Mouse (Mus musculus): ENCODE data around the gene Sgpp2.

The Sgpp2 gene

GRCm38 (mm10) chr1:78310021-78310752 is at the start of gene Sgpp2:
Sgpp2 (plus strand) TSS chr1:78310345.
- in situ Hi-C loops (cut with MboI, MseI), result no loop called here

- in situ Hi-C loops (cut with MboI, MseI), result no loop called here
Measured at GRCm38 (mm10) chr1:78267519-78267918, 42.6 kb upstream of the Sgpp2 start.

GRCm38 (mm10) chr1:78272915-78273314 is 37.2 kb upstream of the Sgpp2 start:
- in situ Hi-C loops (cut with MboI, MseI), result no loop called here

GRCm38 (mm10) chr1:78279128-78279527 is 31.0 kb upstream of the Sgpp2 start:
- in situ Hi-C loops (cut with MboI, MseI), result no loop called here

DNA sequence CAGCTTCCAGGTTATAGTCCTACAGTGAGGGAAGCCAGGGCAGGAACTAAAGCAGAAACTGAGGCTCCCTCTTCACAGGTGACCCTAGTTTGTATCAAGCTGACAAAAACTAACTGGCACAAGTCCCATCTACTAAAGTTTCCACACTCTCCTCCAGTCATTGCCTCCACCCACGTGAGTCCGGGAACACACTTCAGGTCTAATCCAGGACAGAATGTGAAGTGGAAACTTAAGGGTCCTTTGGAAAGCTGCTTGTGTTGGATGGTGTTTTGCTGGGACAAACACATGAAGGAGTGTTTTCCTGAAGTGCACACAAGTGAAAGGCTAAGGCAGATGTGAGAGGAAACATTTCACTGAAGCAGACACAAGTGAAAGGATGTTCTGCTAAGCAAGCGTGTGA is 17.7 kb upstream of the Sgpp2 start:
- in situ Hi-C loops (cut with MboI, MseI), result no loop called here

DNA sequence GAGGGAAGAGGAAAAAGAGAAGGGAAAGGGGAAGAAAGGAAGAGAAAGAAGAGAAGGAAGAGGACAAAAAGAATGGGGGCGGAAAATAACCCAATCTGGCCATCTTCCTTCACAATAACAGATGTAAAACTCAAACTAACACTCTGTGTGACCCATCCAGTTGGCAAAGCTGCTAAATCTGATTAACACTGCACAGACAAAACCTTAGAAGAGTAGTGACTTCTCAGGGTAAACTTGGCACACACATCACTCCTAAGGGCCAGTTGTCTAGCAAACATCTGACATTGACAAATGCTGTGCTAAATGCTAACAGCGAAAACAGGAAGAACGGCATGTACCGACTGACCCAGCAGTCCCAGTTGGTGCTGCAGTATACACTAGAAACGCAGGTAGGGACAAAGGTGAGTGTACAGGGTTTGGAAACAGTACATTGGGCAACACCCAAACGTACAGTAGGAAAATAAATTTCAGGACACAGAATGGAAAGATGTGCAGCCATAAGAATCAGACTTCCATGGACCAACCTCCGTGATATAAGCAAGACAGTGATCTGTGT is 10.4 kb upstream of the Sgpp2 start:
- in situ Hi-C loops (cut with MboI, MseI), result no loop called here

DNA sequence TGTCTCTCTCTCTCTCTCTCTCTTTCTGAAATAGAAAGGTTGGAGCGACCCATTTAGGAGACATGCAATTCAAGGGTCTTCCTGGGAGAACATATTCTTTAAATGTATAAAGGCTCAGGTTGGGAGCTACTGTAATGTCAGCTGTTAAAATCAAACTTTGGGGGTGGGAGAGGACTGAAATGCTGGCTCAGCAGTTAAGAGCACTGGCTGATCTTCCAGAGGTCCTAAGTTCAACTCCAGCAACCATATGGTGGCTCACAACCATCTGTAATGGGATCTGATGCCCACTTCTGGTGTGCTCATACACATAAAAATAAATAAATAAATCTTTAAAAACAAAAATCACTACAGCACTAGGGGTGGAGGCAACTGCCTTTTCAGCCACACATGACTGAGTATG is 1.5 kb upstream of the Sgpp2 start:
- in situ Hi-C loops (cut with MboI, MseI), result no loop called here

DNA sequence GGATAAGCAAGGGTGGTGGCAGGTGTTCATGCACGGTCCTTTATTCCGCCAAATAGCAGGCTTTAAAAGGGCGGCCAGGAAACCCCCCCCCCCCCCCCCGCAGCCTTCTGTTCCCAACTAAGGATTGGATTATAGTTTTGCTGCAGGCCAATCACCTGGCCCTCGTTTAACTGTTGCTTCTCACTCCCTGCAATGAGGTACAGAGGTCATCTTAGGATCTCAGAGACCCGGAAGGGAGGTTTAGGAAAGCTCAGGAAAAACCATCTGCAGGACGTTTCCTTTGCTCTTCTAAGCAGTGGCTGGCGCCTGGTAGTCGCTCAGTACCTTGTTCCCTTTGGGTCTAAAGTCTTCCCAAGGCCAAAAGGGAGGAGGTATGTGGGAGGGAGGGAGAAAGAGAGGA is 865 bp upstream of the Sgpp2 start:
- in situ Hi-C loops (cut with MboI, MseI), result no loop called here

DNA sequence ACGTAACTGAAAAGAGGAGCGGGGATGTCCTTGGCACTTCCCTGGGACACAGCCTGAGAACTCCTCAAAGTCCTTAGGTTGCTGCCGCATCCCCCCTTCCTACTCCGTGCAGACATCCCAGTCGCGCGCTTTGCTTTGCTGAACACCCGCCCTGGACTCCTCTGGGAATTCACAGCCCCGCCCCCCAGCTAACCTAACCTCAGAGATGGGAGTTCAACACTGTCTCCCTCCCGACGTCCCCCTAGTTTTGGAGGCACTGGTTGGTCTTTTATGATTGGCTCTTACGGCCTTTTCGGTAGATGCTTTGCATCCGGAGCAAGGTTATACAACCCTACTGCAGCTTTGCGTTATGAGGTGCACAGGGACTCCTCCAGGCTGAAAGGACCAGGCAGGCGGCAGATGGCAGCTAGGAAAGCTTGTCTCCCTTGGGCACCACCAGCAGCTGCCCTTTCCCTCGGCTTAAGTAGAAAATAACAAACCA is 756 bp downstream of the Sgpp2 start:
- in situ Hi-C loops (cut with MboI, MseI), result no loop called here

DNA sequence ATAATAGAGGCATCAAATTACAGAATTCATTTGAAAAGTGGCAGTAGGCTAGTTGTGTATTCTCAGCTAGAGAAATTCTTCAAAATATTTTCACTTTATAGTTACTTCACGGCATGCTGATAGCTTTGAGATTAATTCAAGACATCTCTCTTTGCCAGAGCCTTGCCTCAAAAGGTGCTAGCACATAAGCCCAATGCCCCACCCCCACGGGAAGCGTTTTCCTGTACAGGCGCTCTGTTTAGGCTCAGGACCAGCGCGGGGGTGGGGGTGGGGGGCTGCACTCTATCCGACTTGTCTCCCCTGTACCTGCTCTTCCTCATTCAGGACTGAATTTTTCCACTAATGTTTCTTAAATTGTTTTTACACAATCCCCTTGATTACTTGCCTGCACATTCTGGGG is 1.3 kb downstream of the Sgpp2 start:
- in situ Hi-C loops (cut with MboI, MseI), result no loop called here

- in situ Hi-C loops (cut with MboI, MseI), result no loop called here
Measured at GRCm38 (mm10) chr1:78312917-78313316, 2.8 kb downstream of the Sgpp2 start.

DNA sequence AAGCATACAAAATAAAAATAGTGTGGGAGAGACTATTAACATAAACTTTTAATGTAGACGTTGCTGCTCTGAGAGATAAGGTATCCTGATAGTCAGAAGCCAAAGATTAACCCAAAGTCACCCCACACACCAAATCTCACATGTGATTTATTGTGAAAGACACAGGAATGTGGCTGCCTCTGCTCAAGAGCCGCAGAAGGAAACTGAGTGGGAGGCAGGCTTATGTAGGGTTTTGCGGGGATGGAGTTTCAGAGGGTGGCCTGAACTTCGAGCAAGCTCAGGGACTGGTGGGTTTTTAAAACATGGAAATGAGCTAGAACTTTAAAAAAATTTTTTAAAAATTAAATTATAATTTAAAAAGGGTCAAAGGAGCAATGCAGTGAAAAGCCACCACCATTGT is 3.8 kb downstream of the Sgpp2 start:
- in situ Hi-C loops (cut with MboI, MseI), result no loop called here

- in situ Hi-C loops (cut with MboI, MseI), result no loop called here
Measured at GRCm38 (mm10) chr1:78318089-78318760, 8.1 kb downstream of the Sgpp2 start.

DNA sequence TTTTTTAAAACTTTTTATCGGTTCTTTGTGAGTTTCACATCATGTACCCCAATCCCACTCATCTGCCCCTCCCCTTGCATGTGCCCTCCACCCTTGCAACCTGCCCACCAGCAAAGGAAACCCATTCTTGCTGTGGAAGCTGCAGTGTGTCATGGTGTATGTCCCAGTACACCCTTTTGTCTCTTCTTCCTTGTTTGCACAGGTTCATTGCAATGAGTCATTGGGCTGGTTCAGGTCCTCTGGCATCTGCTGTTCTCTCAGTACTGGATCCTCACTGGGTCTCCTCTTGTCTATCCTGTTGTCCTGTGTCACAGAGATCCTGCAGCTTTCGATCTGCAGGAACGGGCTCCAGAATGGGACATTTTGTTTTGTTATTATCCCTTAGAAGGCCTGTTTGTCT is 10.1 kb downstream of the Sgpp2 start:
- in situ Hi-C loops (cut with MboI, MseI), result no loop called here

DNA sequence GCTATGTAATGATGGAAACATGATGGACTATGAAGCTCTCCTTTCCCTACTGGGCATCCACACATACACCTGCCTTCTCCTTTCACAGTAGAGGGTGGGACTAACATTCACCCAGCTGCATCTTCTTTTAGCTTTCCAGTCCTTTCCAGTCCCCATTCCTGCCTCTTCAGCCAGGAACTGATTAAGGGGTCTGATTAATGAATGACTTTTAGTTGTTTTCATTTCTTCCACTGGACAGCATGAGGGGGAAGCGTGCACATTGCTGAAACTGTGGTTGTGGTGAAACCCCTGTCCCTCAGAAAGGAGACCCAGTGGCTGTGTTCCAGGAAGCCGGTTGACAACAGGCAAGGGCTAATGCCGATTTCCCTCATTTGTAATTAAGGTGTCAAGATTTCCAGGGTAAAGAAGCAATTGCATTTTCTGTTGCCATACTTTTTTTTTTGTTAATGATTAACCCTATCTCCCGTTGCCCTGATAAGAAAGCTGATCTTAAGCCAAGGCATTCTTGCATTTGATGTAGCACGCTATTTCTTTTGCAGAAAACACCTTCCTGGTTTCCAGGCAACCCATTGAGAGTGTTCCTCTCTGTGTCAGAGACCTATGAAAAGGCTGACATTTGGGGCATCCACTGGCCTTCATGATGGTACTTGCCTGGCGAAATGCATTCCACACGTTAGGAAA is 12.1 kb downstream of the Sgpp2 start:
- in situ Hi-C loops (cut with MboI, MseI), result no loop called here

DNA sequence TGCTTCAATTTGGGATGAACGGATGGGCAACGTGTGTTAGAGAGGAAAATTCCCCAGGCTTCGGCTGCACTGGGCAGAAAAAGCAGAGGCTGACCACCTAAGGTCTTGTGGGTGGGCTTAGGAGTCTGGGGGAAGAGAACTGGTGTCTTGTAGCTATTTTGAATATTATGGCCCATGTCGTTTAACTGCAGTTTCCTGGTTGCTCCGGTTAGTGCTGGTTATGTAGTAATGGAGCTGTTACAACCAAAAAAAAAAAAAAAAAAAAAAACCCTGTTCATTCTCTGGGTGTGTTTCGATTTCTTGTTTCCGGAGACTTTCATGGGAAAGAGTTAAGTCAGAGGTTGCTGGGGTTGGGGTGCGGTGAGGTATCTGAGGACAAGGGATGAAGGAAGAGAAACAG is 12.7 kb downstream of the Sgpp2 start:
- in situ Hi-C loops (cut with MboI, MseI), result no loop called here

GRCm38 (mm10) chr1:78324044-78324443 is 13.9 kb downstream of the Sgpp2 start:
- in situ Hi-C loops (cut with MboI, MseI), result no loop called here

GRCm38 (mm10) chr1:78325851-78326250 is 15.7 kb downstream of the Sgpp2 start:
- in situ Hi-C loops (cut with MboI, MseI), result no loop called here

- in situ Hi-C loops (cut with MboI, MseI), result no loop called here
Measured at GRCm38 (mm10) chr1:78328646-78329045, 18.5 kb downstream of the Sgpp2 start.

- in situ Hi-C loops (cut with MboI, MseI), result no loop called here
Measured at GRCm38 (mm10) chr1:78329861-78330260, 19.7 kb downstream of the Sgpp2 start.

DNA sequence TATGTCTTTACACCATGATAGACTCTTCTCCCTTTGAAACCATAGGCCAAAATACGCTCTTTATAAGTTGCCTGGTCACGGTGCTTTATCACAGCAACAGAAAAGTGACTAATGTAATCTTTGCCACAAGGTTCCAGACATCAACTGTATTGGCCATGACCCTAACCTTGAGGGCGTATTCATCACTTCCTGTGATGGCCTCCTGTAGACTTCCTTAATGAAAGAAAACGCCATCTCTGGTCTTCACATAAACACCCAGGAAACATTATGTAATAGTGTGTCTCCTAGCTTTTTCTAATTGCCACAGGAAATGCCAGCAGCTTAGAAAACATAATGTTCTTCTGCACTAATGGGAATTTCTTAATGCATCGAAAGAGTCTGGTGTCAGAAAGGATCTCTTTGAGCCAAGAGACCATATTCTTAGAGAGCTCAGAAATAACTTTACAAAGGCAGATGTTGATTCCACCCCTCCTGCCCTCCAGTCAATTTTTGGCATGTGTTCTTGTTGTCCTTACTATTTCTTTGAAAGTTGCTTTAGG is 20.5 kb downstream of the Sgpp2 start:
- in situ Hi-C loops (cut with MboI, MseI), result no loop called here

DNA sequence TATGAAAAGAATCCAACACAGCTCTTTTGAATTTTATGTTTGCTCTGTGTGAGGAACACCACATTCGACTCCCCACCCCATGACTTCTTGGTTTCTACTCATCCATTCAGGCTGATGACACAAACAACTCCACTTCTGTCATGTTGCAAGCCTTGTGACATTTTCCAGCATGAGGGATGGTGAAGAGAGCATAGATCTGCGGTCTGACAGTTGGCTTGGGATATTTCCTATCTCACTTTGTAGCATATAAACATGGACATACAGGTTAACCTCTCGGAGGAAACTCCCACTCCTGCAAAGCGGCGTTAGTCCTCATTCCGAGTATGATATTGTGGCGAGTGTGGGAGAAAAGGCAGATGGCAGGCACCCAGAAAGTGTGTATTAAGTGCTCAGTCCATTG is 27.6 kb downstream of the Sgpp2 start:
- in situ Hi-C loops (cut with MboI, MseI), result no loop called here

Measured in T-helper 1 cell (primary cell).